Mouse (Mus musculus) NIH3T3 (cell line): ENCODE measurements around the gene Nrbp1.

ENCODE experiments used
- DNase-seq: peaks from one replicate; pipeline ENCODE4 v3.0.0-alpha.2; 2012; ENCODE audit warnings: low read depth

The Nrbp1 gene

GRCm38 (mm10) chr5:31266101-31266500 is 25.4 kb downstream of the Nrbp1 start:
- no peak for DNase-seq

GRCm38 (mm10) chr5:31267686-31268085 is 27.0 kb downstream of the Nrbp1 start:
- DNase-seq = no peak

- no peak for DNase-seq
Measured at GRCm38 (mm10) chr5:31273018-31273417, 32.4 kb downstream of the Nrbp1 start.

- no peak for DNase-seq
Measured at GRCm38 (mm10) chr5:31279245-31279988, 38.8 kb downstream of the Nrbp1 start.

- DNase-seq = no peak
Measured at GRCm38 (mm10) chr5:31288225-31288624, 47.6 kb downstream of the Nrbp1 start.

- DNase-seq = peak; percentile 35
Measured at GRCm38 (mm10) chr5:31288655-31289054, 48.0 kb downstream of the Nrbp1 start.

- no peak for DNase-seq
Measured at GRCm38 (mm10) chr5:31289626-31290230, 49.1 kb downstream of the Nrbp1 start.

- DNase-seq = peak; percentile 99
Measured at GRCm38 (mm10) chr5:31290521-31291360, 50.1 kb downstream of the Nrbp1 start, which contains the start of gene Ift172. Ift172 (minus strand) TSS chr5:31291116.

- DNase-seq = no peak
Measured at GRCm38 (mm10) chr5:31291361-31291688, 50.7 kb downstream of the Nrbp1 start.

- no peak for DNase-seq
Measured at GRCm38 (mm10) chr5:31294964-31295605, 54.4 kb downstream of the Nrbp1 start.

- DNase-seq = peak; percentile 59
Measured at GRCm38 (mm10) chr5:31295606-31296141, 55.0 kb downstream of the Nrbp1 start, which contains the start of gene Fndc4. Fndc4 (minus strand) TSS chr5:31296080.

- DNase-seq = no peak
Measured at GRCm38 (mm10) chr5:31297047-31297757, 56.5 kb downstream of the Nrbp1 start, which contains the start of gene Gckr. Gckr (plus strand) TSS chr5:31297443.

- no peak for DNase-seq
Measured at GRCm38 (mm10) chr5:31297981-31298380, 57.3 kb downstream of the Nrbp1 start.

- DNase-seq = peak; percentile 52
Measured at GRCm38 (mm10) chr5:31298486-31298885, 57.8 kb downstream of the Nrbp1 start.
